Mouse (Mus musculus) midbrain, postnatal 0 days (tissue): Measurements from ENCODE around the gene Adamts20. TPM values are rescaled to one million over a fixed set of nuclear protein-coding genes. Genes with fewer than 3 reads are reported as not detected.

Experiments used
- ATAC-seq: fragments of 200-750 bp; cut with Nextera tagmentation; 2 replicates; pipeline ENCODE4 v1.8.0; 2017; ENCODE audit warnings: moderate number of reproducible peaks, mild to moderate bottlenecking, moderate TSS enrichment, moderate library complexity; ENCODE audit not compliant: low FRiP score
- DNase-seq: peaks from one replicate; pipeline ENCODE4 v3.0.0-alpha.2; 2015; ENCODE audit warnings: low spot score
- H3K27ac ChIP-seq: fragments of 300-500 bp; sonication (generic); 2 replicates; pipeline ENCODE4 v1.5.1; 2014; ENCODE audit warnings: low read depth, mild to moderate bottlenecking, low read length, mixed read lengths
- H3K27me3 ChIP-seq: fragments of 300-500 bp; sonication (generic); 2 replicates; pipeline ENCODE4 v1.6.1; 2014; ENCODE audit warnings: low read length, control low read depth, mixed read lengths; ENCODE audit not compliant: insufficient read depth
- H3K36me3 ChIP-seq: fragments of 300-500 bp; sonication (generic); 2 replicates; pipeline ENCODE4 v1.6.1; 2014; ENCODE audit warnings: low read length, control low read depth, mixed read lengths; ENCODE audit not compliant: insufficient read depth
- H3K4me1 ChIP-seq: fragments of 300-500 bp; sonication (generic); 2 replicates; pipeline ENCODE4 v1.6.1; 2014; ENCODE audit warnings: mild to moderate bottlenecking, control low read depth, antibody characterized with exemption, low read length, mixed read lengths; ENCODE audit not compliant: insufficient read depth
- H3K4me2 ChIP-seq: fragments of 300-500 bp; sonication (generic); 2 replicates; pipeline ENCODE4 v1.6.1; 2014; ENCODE audit warnings: low read depth, mild to moderate bottlenecking, low read length, mixed read lengths; ENCODE audit not compliant: poor library complexity, severe bottlenecking
- H3K4me3 ChIP-seq: fragments of 300-500 bp; sonication (generic); 2 replicates; pipeline ENCODE4 v1.5.1; 2014; ENCODE audit warnings: low read depth, mild to moderate bottlenecking, low read length, moderate library complexity
- H3K9ac ChIP-seq: fragments of 300-500 bp; sonication (generic); replicated peaks from 2 replicates; pipeline ENCODE4 v1.6.1; 2014; ENCODE audit warnings: mild to moderate bottlenecking, low read length, moderate library complexity, mixed read lengths; ENCODE audit not compliant: poor library complexity, severe bottlenecking
- H3K9me3 ChIP-seq: fragments of 300-500 bp; sonication (generic); 2 replicates; pipeline ENCODE4 v1.6.1; 2016; ENCODE audit warnings: low read length, control low read depth
- CTCF ChIP-seq: IDR thresholded peaks from 2 replicates; pipeline ENCODE4 v1.5.1; 2016; ENCODE audit warnings: antibody characterized with exemption, mild to moderate bottlenecking
- WGBS: fragments of 180-500 bp; shearing (Covaris S2); extraction: QIAGEN DNeasy Blood & Tissue Kit; methylation state at CpG from one replicate; pipeline ENCODE4 v1.1.7; 2014; 5-methylcytosine and 5-hydroxymethylcytosine counted together
- polyA plus RNA-seq: library from polyadenylated mRNA; unstranded; fragments of >200 nt; fragmentation: Nextera tagmentation; extraction: Ambion mirVana; gene quantifications from 2 replicates; pipeline ENCODE4 v1.2.1, GENCODE M21; 2015
- total RNA-seq: library from RNA; depleted of rRNA; stranded (reverse); fragments of >200 nt; gene quantifications from 2 replicates; pipeline ENCODE4 v1.2.3, GENCODE M21; 2014

Gene Adamts20
- total and polyA plus RNA-seq, 2 experiments from 2014 or later: 3.0 to 5.8 TPM

GRCm38 (mm10) chr15:94288015-94288414 is 177.2 kb downstream of the Adamts20 start:
- no peak overlapping the region for H3K4me3 ChIP-seq
- no peaks in the 10 kb centered on the region for H3K4me1 ChIP-seq
- DNase-seq: peak; percentile 43
- no peak overlapping the region for H3K9ac ChIP-seq
- no peaks in the 10 kb centered on the region for H3K27me3 ChIP-seq
- ATAC-seq: no peak
- no peaks in the 10 kb centered on the region for H3K36me3 ChIP-seq
- TF ChIP-seq CTCF: no peak
- 61% methylated on average over 2 of the region's 2 CpGs for WGBS
- no peak overlapping the region for H3K27ac ChIP-seq
- H3K4me2 ChIP-seq: no peak overlapping the region
- H3K9me3 ChIP-seq: no peaks in the 10 kb centered on the region

- H3K9ac ChIP-seq: no peak overlapping the region
- no peak for TF ChIP-seq CTCF
- WGBS: 67% methylated on average over 3 of the region's 3 CpGs
- no peaks in the 10 kb centered on the region for H3K4me1 ChIP-seq
- H3K4me3 ChIP-seq: no peak overlapping the region
- DNase-seq: peak; percentile 52
- H3K27ac ChIP-seq: no peak overlapping the region
- H3K9me3 ChIP-seq: no peaks in the 10 kb centered on the region
- no peak overlapping the region for H3K4me2 ChIP-seq
- H3K27me3 ChIP-seq: no peaks in the 10 kb centered on the region
- no peak for ATAC-seq
- no peaks in the 10 kb centered on the region for H3K36me3 ChIP-seq
These were observed 177.7 kb downstream of the Adamts20 start for GRCm38 (mm10) chr15:94287495-94287894.

- no peak overlapping the region for H3K9ac ChIP-seq
- no peak overlapping the region for H3K27ac ChIP-seq
- no peaks in the 10 kb centered on the region for H3K27me3 ChIP-seq
- no peaks in the 10 kb centered on the region for H3K4me1 ChIP-seq
- no peak overlapping the region for H3K4me2 ChIP-seq
- 82% methylated on average over 8 of the region's 8 CpGs for WGBS
- H3K36me3 ChIP-seq: no peaks in the 10 kb centered on the region
- H3K9me3 ChIP-seq: no peaks in the 10 kb centered on the region
- ATAC-seq: no peak
- no peak for TF ChIP-seq CTCF
- no peak overlapping the region for H3K4me3 ChIP-seq
- DNase-seq: no peak
These were observed 188.8 kb downstream of the Adamts20 start for GRCm38 (mm10) chr15:94276418-94276817.

- H3K4me3 ChIP-seq: no peak overlapping the region
- ATAC-seq (no peak), DNase-seq (peak; percentile 87)
- no peaks in the 10 kb centered on the region for H3K9me3 ChIP-seq
- no peaks in the 10 kb centered on the region for H3K36me3 ChIP-seq
- H3K27ac ChIP-seq: no peak overlapping the region
- H3K27me3 ChIP-seq: no peaks in the 10 kb centered on the region
- H3K4me1 ChIP-seq: no peaks in the 10 kb centered on the region
- H3K4me2 ChIP-seq: no peak overlapping the region
- peak; percentile 92 for TF ChIP-seq CTCF
- 21% methylated on average over 10 of the region's 10 CpGs for WGBS
- H3K9ac ChIP-seq: no peak overlapping the region
These were observed 199.6 kb downstream of the Adamts20 start for GRCm38 (mm10) chr15:94265630-94266029.

GRCm38 (mm10) chr15:94264497-94264879 is 200.7 kb downstream of the Adamts20 start:
- no peak overlapping the region for H3K4me2 ChIP-seq
- no peaks in the 10 kb centered on the region for H3K36me3 ChIP-seq
- no peak overlapping the region for H3K27ac ChIP-seq
- ATAC-seq: no peak
- no peaks in the 10 kb centered on the region for H3K9me3 ChIP-seq
- H3K27me3 ChIP-seq: no peaks in the 10 kb centered on the region
- peak; percentile 31 for DNase-seq
- no peak overlapping the region for H3K9ac ChIP-seq
- 79% methylated on average over 6 of the region's 6 CpGs for WGBS
- no peaks in the 10 kb centered on the region for H3K4me1 ChIP-seq
- TF ChIP-seq CTCF: no peak
- no peak overlapping the region for H3K4me3 ChIP-seq

- DNase-seq (peak; percentile 87), ATAC-seq (no peak)
- Histone ChIP-seq H3K27me3 (no peaks in the 10 kb centered on the region), H3K9ac (no peak overlapping the region), H3K36me3 (no peaks in the 10 kb centered on the region), H3K4me3 (no peak overlapping the region), H3K4me2 (no peak overlapping the region), H3K4me1 (no peaks in the 10 kb centered on the region), H3K9me3 (no peaks in the 10 kb centered on the region), H3K27ac (no peak overlapping the region)
- 62% methylated on average over 8 of the region's 8 CpGs for WGBS
- TF ChIP-seq CTCF: no peak
These were observed 201.2 kb downstream of the Adamts20 start for GRCm38 (mm10) chr15:94263866-94264496.
